Mouse (Mus musculus) olfactory bulb, adult 2 months (tissue): Measurements from ENCODE around the gene Krtap29-1.

Source experiments
- CTCF ChIP-seq: fragments of 200-500 bp; IDR thresholded peaks from 2 replicates; pipeline ENCODE4 v1.5.1; 2012; ENCODE audit warnings: low read depth, mild to moderate bottlenecking, low read length, moderate library complexity; ENCODE audit not compliant: insufficient read depth
- POLR2A ChIP-seq: fragments of 200-500 bp; IDR thresholded peaks from 2 replicates; pipeline ENCODE4 v1.6.1; 2012; ENCODE audit warnings: mild to moderate bottlenecking, low read depth, low read length, moderate library complexity; ENCODE audit not compliant: insufficient read depth

GRCm38 (mm10) chr11:100005905-100006304 lies 27.1 kb upstream of the Krtap29-1 start:
- TF ChIP-seq POLR2A = no peak
- TF ChIP-seq CTCF = no peak
